Mouse (Mus musculus): ENCODE data around the gene Ceacam16. TPM values are rescaled to one million over a fixed set of nuclear protein-coding genes. Genes with fewer than 3 reads are reported as not detected.

The Ceacam16 gene
- not detected for polyA plus RNA-seq (2015; fragmentation: Illumina TruSeq; extraction: RNeasy Lipid Tissue Mini Kit (QIAGEN cat#74804); ENCODE audit: low read depth, low replicate concordance)

DNA sequence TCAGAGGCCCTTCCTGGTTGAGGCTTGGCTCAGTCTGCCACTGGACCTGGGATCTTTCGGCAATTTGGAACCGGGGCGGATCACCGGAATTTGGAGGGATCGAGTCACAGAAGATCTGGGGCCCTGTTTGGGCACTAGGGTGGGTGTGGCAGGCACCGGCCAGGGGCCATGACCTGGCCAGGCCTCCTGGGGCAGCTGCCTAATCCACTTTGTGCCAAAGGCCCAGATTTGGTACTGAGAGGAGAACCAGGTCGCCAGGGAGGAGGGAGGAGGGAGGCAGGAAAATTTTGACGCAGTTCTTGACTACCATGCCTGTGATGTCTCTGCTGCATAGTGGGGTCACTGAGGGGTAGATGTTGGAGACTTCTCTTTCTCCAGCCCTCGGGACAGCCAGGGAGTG lies at the start of gene Ceacam16:
Gene Ceacam16 (minus strand): TSS at position 101 of the 400 bp plus-strand sequence.

GRCm38 (mm10) chr7:19887849-19888248 lies 26.8 kb upstream of the Ceacam16 start, which contains the start of gene Ceacam19:
Gene Ceacam19 (minus strand): TSS chr7:19887965.

DNA sequence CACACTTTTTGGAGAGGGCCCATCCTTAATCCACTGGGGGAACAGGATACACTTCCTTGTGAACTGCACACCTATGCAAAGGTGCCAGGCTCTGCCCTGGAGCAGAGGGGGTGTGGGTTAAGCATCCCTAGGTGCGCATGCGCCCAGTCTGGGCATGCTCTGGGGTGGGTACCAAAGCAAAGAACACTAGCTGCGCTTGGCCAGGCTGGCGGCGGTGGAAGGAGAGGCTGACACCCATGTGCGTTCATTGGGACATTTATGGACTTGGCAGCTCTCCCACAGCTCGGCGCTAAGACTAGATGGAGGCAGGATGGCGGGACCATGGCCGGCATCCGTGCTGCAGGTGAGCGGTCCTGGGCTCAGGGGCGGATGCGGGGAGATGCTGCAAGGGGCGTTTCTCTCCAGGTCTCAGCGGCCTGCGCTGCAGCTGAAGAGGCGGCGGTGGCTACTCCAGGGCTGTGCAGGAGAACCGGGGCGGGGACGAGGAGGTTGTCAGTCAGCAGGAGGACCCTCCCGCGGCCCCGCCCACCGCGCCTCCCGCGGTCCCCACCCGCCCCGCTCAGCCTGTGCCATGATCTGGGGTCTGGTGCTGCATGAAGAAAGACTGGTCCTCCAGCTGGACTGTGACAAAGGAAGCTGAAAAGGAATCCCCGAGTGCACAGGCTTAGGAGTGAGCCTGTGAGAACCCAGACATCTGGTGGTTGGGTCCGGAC lies 9.1 kb downstream of the Ceacam16 start, which contains the start of gene Gm19345:
Gene Gm19345 (plus strand): TSS at position 146 of the 713 bp plus-strand sequence.

GRCm38 (mm10) chr7:19822604-19823058 lies 38.5 kb downstream of the Ceacam16 start, which contains the start of gene Bcl3:
Gene Bcl3 (minus strand): TSS chr7:19822770.

Other genes starting within 250 kb of the Ceacam16 start
- gene Relb, start 231.9 kb downstream of the Ceacam16 start, polyA plus RNA-seq (2015; fragmentation: Illumina TruSeq; extraction: RNeasy Lipid Tissue Mini Kit (QIAGEN cat#74804); ENCODE audit: low read depth, low replicate concordance): 5.4 TPM
- 134 TPM for gene Clptm1, start 196.3 kb downstream of the Ceacam16 start, polyA plus RNA-seq (2015; fragmentation: Illumina TruSeq; extraction: RNeasy Lipid Tissue Mini Kit (QIAGEN cat#74804); ENCODE audit: low read depth, low replicate concordance)
- not detected for gene Apoc2, start 183.4 kb downstream of the Ceacam16 start, polyA plus RNA-seq (2015; fragmentation: Illumina TruSeq; extraction: RNeasy Lipid Tissue Mini Kit (QIAGEN cat#74804); ENCODE audit: low read depth, low replicate concordance)
- gene Gm44805, start 179.9 kb downstream of the Ceacam16 start, polyA plus RNA-seq (2015; fragmentation: Illumina TruSeq; extraction: RNeasy Lipid Tissue Mini Kit (QIAGEN cat#74804); ENCODE audit: low read depth, low replicate concordance): not detected
- gene Apoc4, start 179.8 kb downstream of the Ceacam16 start, polyA plus RNA-seq (2015; fragmentation: Illumina TruSeq; extraction: RNeasy Lipid Tissue Mini Kit (QIAGEN cat#74804); ENCODE audit: low read depth, low replicate concordance): not detected
- gene Apoc1, start 168.6 kb downstream of the Ceacam16 start, polyA plus RNA-seq (2015; fragmentation: Illumina TruSeq; extraction: RNeasy Lipid Tissue Mini Kit (QIAGEN cat#74804); ENCODE audit: low read depth, low replicate concordance): 12.2 TPM
- 3,083 TPM for gene Apoe, start 162.1 kb downstream of the Ceacam16 start, polyA plus RNA-seq (2015; fragmentation: Illumina TruSeq; extraction: RNeasy Lipid Tissue Mini Kit (QIAGEN cat#74804); ENCODE audit: low read depth, low replicate concordance)
- 89.9 TPM for gene Tomm40, start 145.9 kb downstream of the Ceacam16 start, polyA plus RNA-seq (2015; fragmentation: Illumina TruSeq; extraction: RNeasy Lipid Tissue Mini Kit (QIAGEN cat#74804); ENCODE audit: low read depth, low replicate concordance)
- 7.5 TPM for gene Nectin2, start 110.8 kb downstream of the Ceacam16 start, polyA plus RNA-seq (2015; fragmentation: Illumina TruSeq; extraction: RNeasy Lipid Tissue Mini Kit (QIAGEN cat#74804); ENCODE audit: low read depth, low replicate concordance)
- 16.0 TPM for gene Bcam, start 90.3 kb downstream of the Ceacam16 start, polyA plus RNA-seq (2015; fragmentation: Illumina TruSeq; extraction: RNeasy Lipid Tissue Mini Kit (QIAGEN cat#74804); ENCODE audit: low read depth, low replicate concordance)
- not detected for gene Cblc, start 64.5 kb downstream of the Ceacam16 start, polyA plus RNA-seq (2015; fragmentation: Illumina TruSeq; extraction: RNeasy Lipid Tissue Mini Kit (QIAGEN cat#74804); ENCODE audit: low read depth, low replicate concordance)
- gene Bcl3, start 38.5 kb downstream of the Ceacam16 start, polyA plus RNA-seq (2015; fragmentation: Illumina TruSeq; extraction: RNeasy Lipid Tissue Mini Kit (QIAGEN cat#74804); ENCODE audit: low read depth, low replicate concordance): 0.42 TPM
- gene Gm19345, start 9.3 kb downstream of the Ceacam16 start, polyA plus RNA-seq (2015; fragmentation: Illumina TruSeq; extraction: RNeasy Lipid Tissue Mini Kit (QIAGEN cat#74804); ENCODE audit: low read depth, low replicate concordance): 2.8 TPM
- gene Ceacam19, start 26.7 kb upstream of the Ceacam16 start, polyA plus RNA-seq (2015; fragmentation: Illumina TruSeq; extraction: RNeasy Lipid Tissue Mini Kit (QIAGEN cat#74804); ENCODE audit: low read depth, low replicate concordance): not detected
- gene Pvr, start 59.9 kb upstream of the Ceacam16 start, polyA plus RNA-seq (2015; fragmentation: Illumina TruSeq; extraction: RNeasy Lipid Tissue Mini Kit (QIAGEN cat#74804); ENCODE audit: low read depth, low replicate concordance): 11.7 TPM
- not detected for gene Igsf23, start 89.5 kb upstream of the Ceacam16 start, polyA plus RNA-seq (2015; fragmentation: Illumina TruSeq; extraction: RNeasy Lipid Tissue Mini Kit (QIAGEN cat#74804); ENCODE audit: low read depth, low replicate concordance)
- not detected for gene Ceacam20, start 104.1 kb upstream of the Ceacam16 start, polyA plus RNA-seq (2015; fragmentation: Illumina TruSeq; extraction: RNeasy Lipid Tissue Mini Kit (QIAGEN cat#74804); ENCODE audit: low read depth, low replicate concordance)
- gene Nlrp9b, start 130.2 kb upstream of the Ceacam16 start, polyA plus RNA-seq (2015; fragmentation: Illumina TruSeq; extraction: RNeasy Lipid Tissue Mini Kit (QIAGEN cat#74804); ENCODE audit: low read depth, low replicate concordance): not detected
- not detected for gene Vmn1r91, start 238.4 kb upstream of the Ceacam16 start, polyA plus RNA-seq (2015; fragmentation: Illumina TruSeq; extraction: RNeasy Lipid Tissue Mini Kit (QIAGEN cat#74804); ENCODE audit: low read depth, low replicate concordance)